Mouse (Mus musculus) midbrain, embryonic 16.5 days (tissue): ENCODE results near the gene Tns3. TPM values are rescaled to one million over a fixed set of nuclear protein-coding genes. Genes with fewer than 3 reads are reported as not detected.
A peak's percentile ranks its signal among the peaks of the same experiment; 100 is the strongest.

ENCODE experiments used
- ATAC-seq: fragments of 200-750 bp; cut with Nextera tagmentation; 2 replicates; pipeline ENCODE4 v1.8.0; 2017; ENCODE audit warnings: moderate TSS enrichment
- H3K27ac ChIP-seq: fragments of 300-500 bp; sonication (generic); 2 replicates; pipeline ENCODE4 v1.5.1; 2014; ENCODE audit warnings: mild to moderate bottlenecking, low read length, mixed read lengths
- H3K27me3 ChIP-seq: fragments of 300-500 bp; sonication (generic); 2 replicates; pipeline ENCODE4 v1.6.1; 2014; ENCODE audit warnings: low read depth, low read length, mixed read lengths; ENCODE audit not compliant: control insufficient read depth, insufficient read depth
- H3K36me3 ChIP-seq: fragments of 300-500 bp; sonication (generic); 2 replicates; pipeline ENCODE4 v1.6.1; 2014; ENCODE audit warnings: mild to moderate bottlenecking, low read length, moderate library complexity, mixed read lengths; ENCODE audit not compliant: control insufficient read depth, insufficient read depth
- H3K4me1 ChIP-seq: fragments of 300-500 bp; sonication (generic); 2 replicates; pipeline ENCODE4 v1.6.1; 2014; ENCODE audit warnings: mild to moderate bottlenecking, low read length, mixed read lengths; ENCODE audit not compliant: control insufficient read depth, insufficient read depth
- H3K4me2 ChIP-seq: fragments of 300-500 bp; sonication (generic); 2 replicates; pipeline ENCODE4 v1.6.1; 2014; ENCODE audit warnings: mild to moderate bottlenecking, low read length, mixed read lengths
- H3K4me3 ChIP-seq: fragments of 300-500 bp; sonication (generic); 2 replicates; pipeline ENCODE4 v1.5.1; 2014; ENCODE audit warnings: low read depth, mild to moderate bottlenecking, low read length, moderate library complexity, mixed read lengths
- H3K9ac ChIP-seq: fragments of 300-500 bp; sonication (generic); 2 replicates; pipeline ENCODE4 v1.6.1; 2014; ENCODE audit warnings: low read depth, low read length, mixed read lengths
- H3K9me3 ChIP-seq: fragments of 300-500 bp; sonication (generic); replicated peaks from 2 replicates; pipeline ENCODE4 v1.6.1; 2014; ENCODE audit warnings: mild to moderate bottlenecking, low read length, mixed read lengths; ENCODE audit not compliant: control insufficient read depth, poor library complexity, severe bottlenecking
- WGBS: fragments of 180-500 bp; shearing (Covaris S2); extraction: QIAGEN DNeasy Blood & Tissue Kit; methylation state at CpG from one replicate; pipeline ENCODE4 v1.1.7; 2014; 5-methylcytosine and 5-hydroxymethylcytosine counted together
- polyA plus RNA-seq: library from polyadenylated mRNA; unstranded; fragments of >200 nt; fragmentation: Nextera tagmentation; extraction: Ambion mirVana; gene quantifications from 2 replicates; pipeline ENCODE4 v1.2.1, GENCODE M21; 2015

Gene Tns3
- polyA plus RNA-seq, 1 experiment from 2014 or later, result 5.3 TPM

DNA sequence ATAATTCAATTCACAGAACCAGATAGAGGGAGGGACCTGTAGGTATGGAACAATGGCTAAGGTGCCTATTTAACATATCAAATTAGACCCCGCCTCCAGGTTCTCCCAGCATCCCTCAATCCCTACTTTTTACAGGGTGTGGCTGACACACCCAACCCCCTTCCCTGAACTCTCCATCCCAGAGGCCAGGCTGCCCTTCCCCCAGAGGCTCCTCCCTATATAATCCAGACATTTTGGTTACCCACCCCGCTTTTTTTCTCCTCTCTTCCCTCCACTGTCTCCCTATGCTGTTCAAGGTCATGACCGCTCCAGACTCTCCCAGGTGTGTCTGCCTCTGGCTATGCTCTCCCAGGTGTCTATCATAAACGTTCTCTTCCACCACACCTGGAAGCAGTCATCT, 7.4 kb upstream of the Tns3 start:
- ATAC-seq, result no peak
- Histone ChIP-seq H3K27ac (no peak overlapping the region), H3K4me2 (no peak overlapping the region), H3K4me3 (no peak overlapping the region), H3K36me3 (no peaks in the 10 kb centered on the region), H3K9me3 (no peaks in the 10 kb centered on the region), H3K9ac (no peak overlapping the region), H3K27me3 (no peaks in the 10 kb centered on the region), H3K4me1 (no peaks in the 10 kb centered on the region)
- WGBS, result 89% methylated on average over 4 of the region's 4 CpGs

DNA sequence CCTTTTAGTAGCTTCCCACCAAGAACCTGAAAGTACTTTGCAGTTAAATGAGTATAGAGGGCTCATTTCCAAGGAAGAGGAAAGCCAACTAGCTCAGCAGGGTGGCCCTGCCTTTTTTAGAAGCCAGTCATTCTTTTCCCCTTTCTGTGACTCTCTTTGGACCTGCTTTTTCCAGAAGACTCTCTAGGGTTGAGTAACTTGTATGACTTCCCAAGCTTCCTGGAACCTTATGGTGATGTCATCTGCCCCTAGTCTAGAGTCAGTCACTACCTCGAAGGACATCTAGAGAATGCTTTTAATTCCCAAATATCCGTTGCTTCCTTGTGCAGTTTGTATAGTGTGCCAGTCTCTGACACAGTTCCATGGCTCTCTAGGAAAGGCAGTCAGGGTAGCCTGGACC, 4.8 kb upstream of the Tns3 start:
- Histone ChIP-seq H3K27me3 (peaks cover 7% of the 10 kb centered on the region), H3K4me2 (no peak overlapping the region), H3K4me3 (no peak overlapping the region), H3K36me3 (no peaks in the 10 kb centered on the region), H3K9ac (no peak overlapping the region), H3K27ac (no peak overlapping the region), H3K9me3 (no peaks in the 10 kb centered on the region), H3K4me1 (0 out of 2 replicates have a peak, but pooled peaks cover 3% of the 10 kb centered on the region)
- 93% methylated on average over 2 of the region's 2 CpGs for WGBS
- no peak for ATAC-seq

DNA sequence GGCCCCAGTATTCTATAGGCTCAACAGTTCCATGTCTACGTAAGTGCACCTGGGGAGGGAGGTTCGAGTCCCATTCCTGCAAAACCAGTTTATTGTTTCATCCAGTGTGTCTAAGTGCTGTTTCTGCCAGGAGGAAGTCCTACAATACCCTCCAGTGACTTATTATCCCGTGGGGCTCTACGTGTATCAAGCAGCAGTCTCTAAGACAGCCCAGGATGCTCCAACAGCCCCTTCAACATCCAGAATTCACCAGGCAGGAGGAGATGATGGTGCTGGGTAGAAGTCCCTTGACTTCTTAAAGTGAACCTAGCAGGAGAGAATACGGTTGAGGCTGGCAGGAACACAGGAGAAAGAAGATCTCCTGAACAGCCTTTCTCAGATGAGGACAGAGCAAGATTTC, 462 bp upstream of the Tns3 start:
- Histone ChIP-seq H3K27me3 (peaks cover 7% of the 10 kb centered on the region), H3K9ac (peak overlapping the region; percentile 78), H3K4me3 (peak overlapping the region; percentile 71), H3K9me3 (no peaks in the 10 kb centered on the region), H3K4me1 (0 out of 2 replicates have a peak, but pooled peaks cover 6% of the 10 kb centered on the region), H3K27ac (no peak overlapping the region), H3K36me3 (no peaks in the 10 kb centered on the region), H3K4me2 (peak overlapping the region; percentile 97)
- WGBS, result 32% methylated on average over 5 of the region's 5 CpGs
- ATAC-seq, result no peak

DNA sequence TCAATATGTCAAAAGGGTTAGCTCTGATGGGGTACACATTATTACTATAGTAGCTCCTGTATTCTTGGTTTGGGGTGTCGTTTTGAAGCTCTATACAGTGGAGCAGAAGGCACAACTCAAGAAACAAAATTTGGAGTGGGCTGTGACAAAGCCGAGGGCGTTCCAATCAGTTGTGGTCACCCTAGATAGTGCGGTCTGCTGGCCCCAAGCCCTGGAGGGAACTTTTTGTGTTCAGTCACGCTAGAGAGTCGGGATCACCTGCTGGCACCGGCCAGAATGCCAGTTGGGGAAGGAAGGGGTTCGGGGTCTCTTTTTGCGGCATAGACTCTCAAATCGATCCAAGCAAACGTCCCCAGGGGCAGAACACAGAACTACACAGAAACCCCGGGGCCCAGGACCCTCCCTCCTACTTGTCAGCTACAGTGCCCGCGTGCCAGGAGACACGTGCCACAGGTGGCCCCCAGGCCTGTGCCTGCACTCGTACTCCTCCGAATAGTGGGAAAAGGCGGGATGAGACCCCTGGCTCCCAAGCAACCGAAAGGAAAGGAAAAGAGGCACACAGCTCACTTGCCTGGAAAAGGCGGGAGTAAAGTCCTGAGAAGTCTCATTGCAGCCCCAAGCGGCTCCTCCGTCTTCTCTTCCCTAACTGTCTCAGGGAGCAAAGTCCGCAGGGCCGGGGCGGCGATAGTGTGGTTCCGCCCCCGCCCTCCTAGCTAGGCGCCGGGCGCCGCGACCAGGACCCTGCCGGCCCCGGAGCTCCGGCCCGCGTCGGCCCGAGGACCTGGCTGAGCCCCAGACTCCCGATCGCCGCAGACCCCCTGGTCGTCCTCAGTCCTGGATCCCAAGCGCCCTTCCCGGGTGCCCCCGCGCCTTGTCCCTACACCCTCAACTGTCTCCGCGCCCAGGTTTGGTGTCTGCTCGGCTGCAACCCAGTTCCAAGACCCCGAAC, 617 bp downstream of the Tns3 start:
- peak overlapping the region; percentile 71 for H3K4me3 ChIP-seq
- peak; percentile 77 for ATAC-seq
- H3K9me3 ChIP-seq, result no peaks in the 10 kb centered on the region
- peak overlapping the region; percentile 78 for H3K9ac ChIP-seq
- 0 out of 2 replicates have a peak, but pooled peaks cover 6% of the 10 kb centered on the region for H3K4me1 ChIP-seq
- H3K27me3 ChIP-seq, result peaks cover 7% of the 10 kb centered on the region
- H3K4me2 ChIP-seq, result peak overlapping the region; percentile 97
- WGBS, result under 1% methylated on average over 48 of the region's 52 CpGs
- H3K27ac ChIP-seq, result no peak overlapping the region
- H3K36me3 ChIP-seq, result no peaks in the 10 kb centered on the region

DNA sequence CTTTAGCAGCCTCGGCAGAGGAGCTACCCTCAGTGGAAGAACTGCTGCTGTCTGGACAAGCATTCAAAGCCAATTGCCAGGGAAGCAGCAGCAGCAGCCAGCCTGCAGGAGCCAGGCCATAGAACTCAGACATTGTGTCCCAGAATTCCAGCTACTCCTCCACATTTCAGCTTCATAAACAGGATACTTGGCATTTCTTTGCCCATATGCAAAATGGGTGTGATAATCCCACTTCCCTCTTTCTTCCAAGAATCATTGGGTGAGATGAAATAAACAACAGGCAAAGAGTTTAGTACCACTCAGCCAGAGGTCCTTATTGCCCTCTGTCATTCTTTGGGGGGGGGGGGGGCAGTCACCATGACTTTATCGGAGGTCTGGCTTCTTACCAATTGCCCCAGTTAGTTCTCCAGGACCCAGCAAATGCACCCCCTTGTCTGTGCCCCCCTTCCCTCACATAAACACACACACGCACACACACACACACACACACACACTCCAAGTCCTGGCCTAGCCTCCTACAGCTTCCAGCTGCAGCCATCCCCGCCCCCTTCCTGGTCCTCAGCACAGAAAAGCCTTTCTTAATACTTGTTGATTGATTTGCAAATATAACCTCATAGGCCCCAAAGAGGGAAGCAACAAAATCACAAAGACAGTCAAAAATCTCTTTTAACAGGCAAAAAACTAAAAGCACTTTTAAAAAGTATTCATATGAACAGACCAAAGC, 1.5 kb downstream of the Tns3 start:
- WGBS, result 49% methylated on average over 4 of the region's 4 CpGs
- Histone ChIP-seq H3K36me3 (no peaks in the 10 kb centered on the region), H3K4me3 (no peak overlapping the region), H3K4me1 (0 out of 2 replicates have a peak, but pooled peaks cover 6% of the 10 kb centered on the region), H3K4me2 (peak overlapping the region; percentile 97), H3K9ac (no peak overlapping the region), H3K9me3 (no peaks in the 10 kb centered on the region), H3K27ac (no peak overlapping the region), H3K27me3 (peaks cover 7% of the 10 kb centered on the region)
- ATAC-seq, result no peak

DNA sequence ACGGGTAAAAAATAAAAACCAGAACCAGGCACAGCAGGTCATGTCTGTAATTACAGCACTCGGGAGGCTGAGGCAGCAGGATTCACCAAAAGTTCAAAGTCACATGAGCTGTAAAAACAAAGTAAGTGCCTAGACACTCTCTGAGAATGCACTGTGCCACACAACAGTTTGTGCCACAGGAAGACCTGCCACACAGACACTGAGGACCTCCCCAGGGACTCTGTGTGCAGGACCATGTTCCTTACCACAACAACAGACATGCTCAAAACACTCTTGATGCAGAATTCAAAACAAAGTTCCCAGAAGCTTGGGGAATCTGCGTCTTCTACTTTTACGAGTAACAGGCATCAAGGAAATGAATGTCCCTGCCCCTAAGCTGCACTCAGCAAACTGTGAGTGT, 3.4 kb downstream of the Tns3 start:
- no peaks in the 10 kb centered on the region for H3K36me3 ChIP-seq
- H3K9me3 ChIP-seq, result no peaks in the 10 kb centered on the region
- H3K27ac ChIP-seq, result no peak overlapping the region
- no peak for ATAC-seq
- no peak overlapping the region for H3K4me3 ChIP-seq
- H3K9ac ChIP-seq, result no peak overlapping the region
- peaks cover 7% of the 10 kb centered on the region for H3K27me3 ChIP-seq
- H3K4me2 ChIP-seq, result no peak overlapping the region
- 83% methylated on average over 4 of the region's 4 CpGs for WGBS
- 0 out of 2 replicates have a peak, but pooled peaks cover 6% of the 10 kb centered on the region for H3K4me1 ChIP-seq

DNA sequence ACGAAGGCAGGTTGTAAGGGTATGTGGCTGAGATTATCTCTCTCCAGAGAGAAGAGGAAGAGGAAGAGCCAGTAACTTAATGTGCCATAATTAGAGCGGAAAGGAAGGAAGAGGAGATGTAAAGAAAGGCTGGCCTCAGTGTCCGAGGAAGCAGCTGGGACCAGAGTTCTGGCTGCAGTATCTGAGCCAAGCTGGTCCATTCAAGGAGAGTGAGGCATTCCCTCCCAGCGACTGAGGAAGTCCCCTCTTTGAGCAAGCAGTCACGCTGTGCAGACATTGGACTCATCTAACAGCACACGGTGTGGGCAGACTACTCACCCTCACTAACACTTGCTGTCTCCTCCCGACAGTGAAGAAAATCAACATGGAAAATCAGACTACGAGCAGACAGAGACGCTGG, 4.5 kb downstream of the Tns3 start:
- Histone ChIP-seq H3K9ac (no peak overlapping the region), H3K36me3 (no peaks in the 10 kb centered on the region), H3K4me1 (0 out of 2 replicates have a peak, but pooled peaks cover 6% of the 10 kb centered on the region), H3K27ac (no peak overlapping the region), H3K4me2 (no peak overlapping the region), H3K4me3 (no peak overlapping the region), H3K9me3 (no peaks in the 10 kb centered on the region), H3K27me3 (no peaks in the 10 kb centered on the region)
- ATAC-seq, result no peak
- WGBS, result 62% methylated on average over 9 of the region's 9 CpGs

DNA sequence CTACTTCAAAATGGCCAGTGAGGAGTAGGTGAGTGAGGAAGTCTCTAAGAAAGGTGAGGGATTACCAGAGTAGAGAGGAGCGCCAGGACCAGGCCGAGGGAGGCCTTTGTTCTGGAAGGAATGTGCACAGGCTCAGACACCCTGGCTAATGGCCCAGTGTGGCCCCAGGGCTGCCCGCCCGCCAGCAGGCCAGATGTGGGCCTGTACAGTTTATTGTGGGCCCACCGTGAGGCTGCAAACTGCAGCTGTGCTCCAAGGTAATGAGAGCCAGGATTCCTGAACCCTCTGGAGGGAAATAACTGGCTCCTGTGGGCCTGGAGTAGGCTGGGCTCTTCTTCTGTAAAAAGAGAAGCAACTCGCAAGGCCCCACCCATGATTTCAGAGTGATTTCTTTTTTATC, 5.3 kb downstream of the Tns3 start:
- Histone ChIP-seq H3K9ac (no peak overlapping the region), H3K4me1 (0 out of 2 replicates have a peak, but pooled peaks cover 3% of the 10 kb centered on the region)
- 69% methylated on average over 6 of the region's 6 CpGs for WGBS

DNA sequence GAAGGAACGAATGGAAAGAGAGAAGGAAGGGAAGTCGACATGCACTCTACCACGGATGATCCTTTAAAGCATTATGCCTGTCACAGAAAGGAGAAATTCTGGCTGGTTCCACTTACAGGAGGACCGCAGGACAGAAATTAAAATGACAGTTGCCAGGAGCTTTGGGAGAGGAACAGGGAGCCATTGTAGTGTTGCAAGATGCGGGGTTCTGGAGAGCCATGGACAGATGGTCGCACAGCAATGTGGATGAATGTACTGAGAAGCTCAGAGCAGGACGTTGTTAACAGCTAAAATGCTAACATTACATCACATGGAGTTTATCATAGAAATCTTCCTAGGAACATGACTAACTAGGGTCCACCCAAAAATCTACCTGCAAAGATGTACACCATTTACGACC, 6.8 kb downstream of the Tns3 start:
- H3K27me3 ChIP-seq, result no peaks in the 10 kb centered on the region
- no peak for ATAC-seq
- no peak overlapping the region for H3K4me2 ChIP-seq
- H3K27ac ChIP-seq, result no peak overlapping the region
- 90% methylated on average over 8 of the region's 8 CpGs for WGBS
- no peaks in the 10 kb centered on the region for H3K9me3 ChIP-seq
- H3K36me3 ChIP-seq, result no peaks in the 10 kb centered on the region
- no peak overlapping the region for H3K4me3 ChIP-seq
- H3K9ac ChIP-seq, result no peak overlapping the region
- no peaks in the 10 kb centered on the region for H3K4me1 ChIP-seq

More for the DNA sequence above, 5.3 kb downstream of the Tns3 start:
- H3K36me3 ChIP-seq, result no peaks in the 10 kb centered on the region
- H3K27ac ChIP-seq, result no peak overlapping the region
- no peak overlapping the region for H3K4me2 ChIP-seq
- H3K9me3 ChIP-seq, result no peaks in the 10 kb centered on the region
- 0 out of 2 replicates have a peak, but pooled peaks have one; percentile 21 for ATAC-seq
- H3K4me3 ChIP-seq, result no peak overlapping the region
- no peaks in the 10 kb centered on the region for H3K27me3 ChIP-seq
